Mouse (Mus musculus) adrenal gland, postnatal 36 days (tissue): ENCODE results near the gene Sept10. TPM values are rescaled to one million over a fixed set of nuclear protein-coding genes. Genes with fewer than 3 reads are reported as not detected.

Experiments
- DNase-seq, 2 experiments: peaks; one replicate each; pipeline ENCODE4 v3.0.0; 2021; ENCODE audit warnings: mixed read lengths in 1 of 2
- long read RNA-seq, 2 experiments: library from polyadenylated mRNA; stranded (forward); transcript quantifications; one replicate each; pipeline ENCODE4 v2.0.0; 2021; ENCODE audit warnings: borderline sequencing depth in 2 of 2
- total RNA-seq, 2 experiments: library from RNA; stranded (reverse); gene quantifications; 2 replicates each; pipeline ENCODE4 v1.2.3; 2021

Gene Sept10
- 10 to 100 TPM; 42.4 to 61.2 TPM for total RNA-seq
- long read RNA-seq, experiment 1, transcript Sept10-201 (10 exons, 2,532 nt), result major isoform, 12 of 22 reads
- long read RNA-seq, experiment 1, partial matches to known transcripts, result 6 of 22 reads
- long read RNA-seq, experiment 1, other reads (novel, unspliced or antisense), result 4 of 22 reads
- long read RNA-seq, experiment 2, partial matches to known transcripts, result 0 of 4 reads
- long read RNA-seq, experiment 2, other reads (novel, unspliced or antisense), result 3 of 4 reads

DNA sequence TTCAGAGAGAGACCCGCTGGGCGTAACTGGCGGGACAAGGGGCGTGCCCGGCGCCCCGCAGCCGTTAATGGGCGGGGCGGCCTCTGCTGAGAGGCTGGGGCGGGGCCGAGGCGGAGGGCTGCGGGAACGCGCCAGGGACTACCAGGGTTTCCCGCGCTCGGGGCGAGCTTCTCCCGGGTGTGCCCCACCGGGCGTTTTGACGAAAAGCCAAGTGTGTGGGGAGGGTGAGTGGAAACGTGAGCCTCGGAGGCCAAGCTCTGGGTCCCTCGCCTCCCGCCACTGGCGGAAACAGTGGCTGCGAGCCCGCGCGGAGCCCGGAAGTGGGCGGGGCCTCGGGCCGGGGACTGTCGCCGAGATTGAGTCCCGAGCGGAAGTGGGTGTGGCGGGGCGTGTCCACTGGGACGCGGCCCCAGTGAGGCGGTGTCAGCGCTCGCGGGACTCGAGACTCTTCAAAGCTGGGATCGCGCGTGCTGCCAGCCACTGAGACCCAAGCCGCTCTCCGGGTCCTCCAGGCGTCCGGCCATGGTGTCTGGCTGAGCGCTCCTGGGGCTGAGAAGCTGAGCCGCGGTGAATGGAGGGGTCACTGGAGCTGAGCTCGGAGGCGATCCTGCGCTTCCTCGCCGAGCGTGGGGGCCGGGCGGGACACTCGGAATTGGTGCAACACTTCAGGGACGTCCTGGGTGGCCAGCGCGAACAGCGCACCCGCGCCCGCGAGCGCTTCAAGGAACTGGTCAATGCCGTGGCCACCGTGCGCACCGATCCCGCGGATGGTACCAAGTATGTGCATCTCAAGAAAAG, at the start of gene Sept10, which contains the start of gene Sowahc:
Gene Sept10, minus strand, starts transcription at position 375 of the 798 bp plus-strand sequence.
Gene Sowahc, plus strand, starts transcription at position 481 of the 798 bp plus-strand sequence.
- peak; percentile 99 to 100 for DNase-seq

DNA sequence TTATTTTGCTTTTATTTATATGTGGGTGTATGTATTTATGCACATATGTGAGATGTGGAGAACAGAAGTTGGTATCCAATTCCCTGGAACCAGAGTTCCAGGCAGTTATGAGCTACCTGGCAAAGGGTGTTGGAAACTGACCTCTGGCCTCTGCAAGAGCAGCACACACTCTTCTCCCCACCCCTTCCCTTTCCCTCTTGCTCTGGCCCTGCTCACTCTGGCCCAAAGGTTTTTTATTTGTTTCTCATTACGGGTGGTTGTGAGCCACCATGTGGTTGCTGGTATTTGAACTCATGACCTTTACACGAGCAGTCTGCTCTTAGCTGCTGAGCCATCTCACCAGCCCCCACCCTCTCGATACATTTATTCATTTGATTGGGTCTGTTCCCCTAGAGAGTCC, 47.1 kb upstream of the Sept10 start:
- DNase-seq, result no peak

GRCm38 (mm10) chr10:59268109-59268508, 46.5 kb upstream of the Sept10 start:
- DNase-seq, result no peak

DNA sequence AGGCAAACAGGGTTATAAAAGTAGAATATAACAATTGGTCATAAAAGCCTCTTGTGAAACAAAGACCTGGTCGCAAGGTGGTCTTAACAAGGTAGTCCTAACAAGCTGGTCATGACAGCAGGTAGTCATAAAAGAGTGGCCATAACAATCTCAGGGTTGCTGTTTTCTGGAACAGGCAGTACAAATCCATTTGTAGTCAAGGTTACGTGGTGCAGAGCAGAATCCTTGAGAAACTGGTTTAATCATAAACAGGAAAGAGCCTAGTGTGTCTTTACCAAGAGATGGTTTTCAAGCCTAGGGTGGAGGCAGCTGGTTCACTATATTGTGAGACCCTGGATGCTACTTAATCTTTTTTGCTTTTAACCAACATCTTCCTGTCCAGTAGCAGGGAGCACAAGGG, 45.6 kb upstream of the Sept10 start:
- no peak for DNase-seq

DNA sequence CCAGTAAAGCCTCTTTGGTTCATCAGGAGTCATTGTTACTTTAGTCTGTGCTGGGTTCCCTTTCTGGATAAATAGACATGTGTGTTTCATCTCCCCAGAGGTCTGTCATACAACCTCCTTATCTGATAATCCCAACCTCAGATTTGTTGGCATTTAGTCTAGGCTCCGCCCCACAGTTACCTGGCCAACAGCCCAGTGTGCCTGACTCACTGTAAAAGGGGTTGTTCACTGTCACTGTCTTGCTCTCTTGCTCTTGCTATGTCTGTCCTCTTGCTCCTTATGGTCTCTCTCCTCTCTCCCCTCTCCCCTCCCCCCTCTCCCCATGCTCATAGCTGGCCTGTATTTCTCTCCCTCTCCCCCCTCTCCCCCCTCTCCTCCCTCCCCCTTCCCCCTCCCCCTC, 44.5 kb upstream of the Sept10 start:
- peak; percentile 84 to 93 for DNase-seq

DNA sequence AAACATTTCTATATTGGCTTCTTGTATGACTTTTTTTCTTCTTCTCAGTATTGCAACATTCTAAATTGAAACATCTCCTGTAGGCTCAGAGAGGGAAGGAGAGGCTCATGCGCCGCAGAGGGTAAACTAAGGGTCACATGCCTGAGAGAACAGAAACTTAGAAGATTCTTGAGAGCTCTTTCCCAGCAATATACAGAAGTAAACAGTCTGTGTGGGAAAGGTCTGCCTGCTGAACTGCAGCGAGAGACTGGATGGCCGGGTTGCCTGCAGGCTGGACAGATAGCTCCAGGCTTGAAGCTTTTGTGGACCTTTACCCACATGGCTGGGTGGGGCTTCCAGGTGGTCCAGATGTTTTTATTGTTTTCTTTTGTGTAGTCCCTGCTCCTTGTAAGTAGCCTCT, 44.0 kb upstream of the Sept10 start:
- DNase-seq, result no peak

DNA sequence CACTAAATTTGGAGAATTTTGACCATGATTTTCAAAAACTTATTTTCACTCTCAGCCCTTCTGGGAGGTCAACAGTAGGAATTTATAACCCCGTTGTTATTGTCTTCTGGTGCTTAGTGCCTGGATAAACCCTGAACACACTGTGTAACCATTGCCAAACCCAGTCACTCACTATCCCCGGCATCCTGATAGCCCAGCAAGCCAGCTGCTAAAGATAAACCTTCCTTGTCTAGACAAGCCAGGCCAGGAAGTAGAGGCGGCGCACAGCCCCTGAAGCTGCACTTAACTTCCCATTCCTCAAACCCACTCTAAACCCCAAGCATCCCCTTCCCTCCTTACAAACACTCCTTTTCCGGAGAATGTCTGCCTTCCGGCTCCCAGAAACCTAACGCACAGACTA, 43.4 kb upstream of the Sept10 start:
- no peak for DNase-seq

DNA sequence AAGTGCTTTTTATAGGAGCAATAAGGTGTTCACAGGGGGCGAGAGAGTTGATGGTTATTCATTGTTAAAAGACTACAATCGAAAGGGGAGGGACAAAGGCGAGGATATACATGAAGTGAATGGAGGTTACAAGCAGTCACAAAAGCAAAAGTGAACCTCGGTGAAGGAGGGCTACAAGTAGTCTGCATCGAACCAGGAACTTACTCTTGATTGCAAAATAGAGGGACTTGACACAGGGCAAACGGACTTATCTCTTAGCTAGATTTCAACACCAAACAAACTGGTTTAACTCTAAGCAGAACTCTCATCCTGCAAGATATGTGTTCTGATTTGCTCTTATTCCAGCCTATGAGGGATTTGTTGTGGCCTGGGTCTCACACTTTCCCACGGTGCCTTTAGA, 41.3 kb upstream of the Sept10 start:
- no peak for DNase-seq

DNA sequence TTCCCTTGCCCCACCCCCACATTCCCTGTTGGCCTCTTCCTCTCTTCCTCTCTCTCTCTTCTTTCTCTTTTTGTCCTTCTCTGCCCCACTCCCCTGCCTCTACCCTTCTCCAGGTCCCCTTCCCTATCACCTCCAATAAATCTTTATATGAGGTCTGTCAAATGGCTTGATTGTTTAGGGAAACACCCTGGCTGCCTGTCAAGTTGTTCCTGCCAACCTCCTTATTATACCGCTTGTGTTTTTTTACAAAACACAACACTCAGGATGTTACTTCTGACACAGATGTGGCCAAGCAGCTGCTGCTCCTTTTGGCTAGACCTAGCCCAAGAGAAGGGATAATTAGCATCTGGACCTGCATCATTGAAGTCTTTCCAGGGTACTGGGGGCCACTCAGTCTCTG, 40.4 kb upstream of the Sept10 start:
- DNase-seq, result no peak

DNA sequence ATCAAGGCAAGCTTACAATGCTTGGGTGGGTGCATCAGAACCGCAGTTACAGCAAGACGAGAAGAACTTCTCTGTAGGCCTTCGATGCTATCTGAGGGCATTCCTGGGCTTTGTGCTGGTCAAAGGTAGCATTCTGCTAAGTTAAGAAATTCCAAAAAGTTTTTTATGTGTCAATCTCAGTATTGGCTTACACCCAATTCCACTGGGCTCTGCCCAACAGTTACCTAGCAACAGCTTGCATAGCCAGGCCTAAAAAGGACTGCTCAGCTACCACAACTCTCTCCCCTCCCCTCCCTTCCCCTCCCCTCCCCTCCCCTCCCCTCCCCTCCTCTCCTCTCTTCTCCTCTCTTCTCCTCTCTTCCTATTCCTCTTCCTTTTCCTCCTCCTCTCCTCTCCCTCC, 40.0 kb upstream of the Sept10 start:
- DNase-seq, result peak; percentile 28 to 33

DNA sequence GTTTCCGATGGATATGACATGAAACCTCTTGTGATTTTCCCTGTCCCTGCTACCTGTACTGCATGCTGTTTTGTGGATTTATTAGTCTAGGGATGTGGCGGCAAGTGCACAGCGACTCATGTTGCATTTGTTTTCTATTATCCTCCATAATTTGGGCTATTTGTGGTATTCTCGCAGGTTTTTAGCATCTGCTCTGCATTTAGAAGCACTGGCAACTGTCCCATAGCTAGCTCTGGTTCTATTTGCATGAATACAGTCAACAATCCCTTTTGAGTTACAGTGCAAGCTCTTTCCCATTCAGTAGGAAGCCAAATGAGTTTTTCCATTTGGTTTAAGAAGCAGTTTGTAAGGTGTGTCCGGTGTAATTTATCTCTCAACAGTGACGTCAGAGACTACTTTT, 37.9 kb upstream of the Sept10 start:
- no peak for DNase-seq

DNA sequence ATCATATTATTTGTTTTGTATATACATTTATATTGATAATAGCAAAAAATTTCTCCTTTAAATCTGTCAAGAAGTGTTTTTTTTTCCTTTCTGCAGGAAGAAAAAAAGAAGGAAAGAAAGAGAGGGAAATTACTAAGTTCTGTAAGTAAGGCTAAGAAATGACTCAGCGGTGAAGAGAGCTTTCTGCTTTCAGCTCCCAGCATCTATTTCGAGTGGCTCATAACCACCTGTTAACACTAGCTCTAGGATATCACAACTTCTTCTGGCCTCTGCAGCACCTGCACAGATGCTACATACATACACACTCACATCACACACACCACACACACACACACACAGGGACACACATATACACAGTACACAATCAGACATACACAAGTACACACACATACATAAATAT, 34.9 kb upstream of the Sept10 start:
- DNase-seq, result no peak

- DNase-seq, result no peak
Measured at GRCm38 (mm10) chr10:59253541-59254079, 32.0 kb upstream of the Sept10 start.

GRCm38 (mm10) chr10:59252396-59252795, 30.7 kb upstream of the Sept10 start:
- no peak for DNase-seq

DNA sequence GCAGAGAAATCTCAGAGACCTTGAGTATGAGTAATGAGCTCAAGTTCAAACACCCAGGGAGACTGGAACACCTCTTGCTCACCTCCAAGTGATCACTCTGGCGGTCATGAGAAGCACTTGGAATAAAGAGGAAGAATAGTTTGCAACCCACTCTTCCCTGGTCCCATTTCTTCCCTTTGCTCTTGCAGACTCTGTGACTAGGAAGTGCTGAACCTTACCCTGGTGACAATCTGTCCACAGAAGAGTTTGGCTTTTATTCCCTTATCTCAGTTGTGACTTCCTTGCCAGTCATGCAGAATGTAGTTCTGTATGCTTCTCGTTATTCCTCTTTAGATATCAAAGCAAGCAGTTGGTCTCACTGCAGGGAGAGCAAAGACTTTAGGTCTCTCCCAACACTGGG, 30.3 kb upstream of the Sept10 start:
- no peak for DNase-seq

GRCm38 (mm10) chr10:59250679-59251078, 29.0 kb upstream of the Sept10 start:
- no peak for DNase-seq

DNA sequence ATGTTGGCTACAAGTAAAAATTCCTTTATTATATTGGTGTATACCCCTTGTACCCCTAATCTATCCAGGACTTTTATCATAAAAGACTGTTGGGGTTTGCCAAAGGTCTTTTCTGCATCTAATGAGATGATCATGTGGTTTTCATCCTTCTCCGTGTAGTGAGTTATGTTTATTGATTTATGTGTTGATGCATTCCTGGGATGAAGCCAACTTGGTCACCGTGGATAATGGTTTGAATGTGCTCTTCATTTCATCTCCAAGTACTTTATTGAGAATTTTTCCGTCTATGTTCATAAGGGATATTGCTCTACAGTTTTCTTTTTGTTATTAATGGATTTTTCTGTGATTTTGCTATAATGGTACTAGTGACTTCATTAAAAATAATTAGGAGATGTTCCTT, 27.9 kb upstream of the Sept10 start:
- no peak for DNase-seq

- DNase-seq, result peak; percentile 70 to 79
Measured at GRCm38 (mm10) chr10:59241141-59241541, 19.5 kb upstream of the Sept10 start.

GRCm38 (mm10) chr10:59237757-59238156, 16.1 kb upstream of the Sept10 start:
- DNase-seq, result peak in 1 of 2 experiments; percentile 29

DNA sequence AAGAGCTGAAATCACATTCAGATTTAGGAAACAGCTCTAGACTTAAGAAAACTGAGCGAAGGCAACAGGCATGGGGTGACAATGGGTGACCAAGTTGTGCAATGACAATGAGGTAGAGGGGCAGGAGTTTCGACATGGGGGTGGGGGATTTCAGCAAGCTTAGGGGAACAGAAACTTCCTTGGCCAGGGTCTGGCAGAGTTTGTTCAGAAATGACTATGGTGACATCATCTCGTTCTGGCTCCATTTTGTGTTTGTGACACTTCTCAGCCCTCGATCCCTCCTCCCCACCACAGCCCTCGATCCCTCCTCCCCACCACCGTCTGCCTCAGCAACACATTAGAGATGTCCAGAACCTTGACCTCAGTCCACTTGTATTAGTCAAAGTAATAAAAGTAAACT, 14.8 kb upstream of the Sept10 start:
- DNase-seq, result peak; percentile 65 to 73

DNA sequence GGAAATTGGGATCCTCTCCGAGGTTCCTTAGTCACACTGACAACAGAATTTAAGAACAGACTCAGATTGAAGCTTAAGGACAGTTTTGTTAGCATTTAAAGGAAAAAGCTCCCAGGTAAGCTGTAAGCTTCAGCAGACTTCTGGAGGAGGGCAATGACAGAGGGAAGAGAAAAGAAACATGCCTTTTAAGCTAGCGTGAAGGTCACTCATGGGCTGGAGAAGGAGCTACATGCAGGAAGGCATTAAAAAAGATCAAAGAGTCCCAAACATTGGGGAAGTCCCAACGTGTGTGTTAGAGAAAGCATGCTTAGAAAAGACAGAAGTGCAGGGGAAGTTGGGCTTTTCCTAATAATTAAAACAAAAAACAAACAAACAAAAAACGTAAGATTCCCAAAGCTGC, 14.2 kb upstream of the Sept10 start:
- DNase-seq, result no peak

GRCm38 (mm10) chr10:59235227-59235626, 13.6 kb upstream of the Sept10 start:
- no peak for DNase-seq

GRCm38 (mm10) chr10:59229205-59229820, 7.7 kb upstream of the Sept10 start:
- DNase-seq, result peak in 1 of 2 experiments; percentile 29
